Mouse (Mus musculus): ENCODE data around the gene Bcl2l12. TPM values are rescaled to one million over a fixed set of nuclear protein-coding genes. Genes with fewer than 3 reads are reported as not detected.
A peak's percentile ranks its signal among the peaks of the same experiment; 100 is the strongest.
"Not testable (repeated sequence)": the region's sequence is repeated elsewhere in the genome, so short reads cannot be mapped to it uniquely, and the experiment has no call there.

The Bcl2l12 gene
- polyA plus RNA-seq, 1 experiment from 2014 or later, result 87.0 TPM

DNA sequence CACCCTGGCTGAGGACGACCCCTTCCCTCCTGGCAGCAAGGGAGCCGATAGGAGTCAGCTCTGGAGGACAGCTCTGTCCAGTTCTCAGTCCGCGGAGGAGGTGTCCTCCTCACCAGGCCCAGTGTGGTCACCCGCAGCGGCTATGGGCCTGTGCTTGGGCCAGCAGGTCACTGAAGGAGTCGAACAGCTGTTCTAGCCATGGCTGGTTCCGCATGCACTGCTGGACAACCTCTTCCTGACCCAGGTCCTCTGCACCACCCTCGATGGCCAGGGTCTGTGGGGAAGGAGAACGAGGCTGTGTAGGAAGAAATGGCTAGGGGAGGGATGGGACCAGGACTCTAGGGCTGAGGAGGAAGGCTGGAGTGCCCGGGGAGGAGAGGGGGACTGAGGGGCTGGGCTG is 29.8 kb upstream of the Bcl2l12 start:
- 95% methylated on average over 11 of the region's 11 CpGs for WGBS
- DNase-seq (ENCODE audit: low spot score), result no peak
- peaks cover 15% of the 10 kb centered on the region for H3K4me1 ChIP-seq
- no peaks in the 10 kb centered on the region for H3K9me3 ChIP-seq
- H3K4me3 ChIP-seq, result no peak overlapping the region
- H3K27ac ChIP-seq (replicated peaks), result no peak overlapping the region
- H3K36me3 ChIP-seq (replicated peaks), result peaks cover 73% of the 10 kb centered on the region
- no peaks in the 10 kb centered on the region for H3K27me3 ChIP-seq (replicated peaks; ENCODE audit: low read depth, poor library complexity, severe bottlenecking)

DNA sequence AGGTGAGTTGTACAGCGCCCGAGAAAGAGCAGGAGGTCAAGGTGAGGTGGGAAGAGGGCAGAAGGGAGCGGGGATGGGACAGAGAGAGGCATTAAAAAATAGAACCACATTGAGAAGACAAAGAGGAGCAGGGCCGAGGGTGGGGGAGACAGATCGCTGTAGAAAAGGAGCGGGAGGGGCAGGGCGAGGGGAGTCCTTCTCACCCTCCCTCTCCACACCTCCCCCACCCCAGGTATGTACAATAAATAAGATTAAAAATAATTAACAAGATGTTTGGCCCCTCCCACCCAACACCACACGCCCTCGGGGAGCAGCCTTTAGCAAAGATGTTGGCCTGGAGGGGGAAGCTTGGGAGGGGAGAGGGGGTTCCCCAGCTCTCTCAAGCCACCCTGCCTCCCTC is 29.2 kb upstream of the Bcl2l12 start:
- peaks cover 67% of the 10 kb centered on the region for H3K36me3 ChIP-seq (replicated peaks)
- WGBS, result 93% methylated on average over 9 of the region's 9 CpGs
- no peaks in the 10 kb centered on the region for H3K9me3 ChIP-seq
- no peak overlapping the region for H3K4me3 ChIP-seq
- no peak for DNase-seq (ENCODE audit: low spot score)
- H3K27ac ChIP-seq (replicated peaks), result no peak overlapping the region
- no peaks in the 10 kb centered on the region for H3K27me3 ChIP-seq (replicated peaks; ENCODE audit: low read depth, poor library complexity, severe bottlenecking)
- peaks cover 15% of the 10 kb centered on the region for H3K4me1 ChIP-seq

DNA sequence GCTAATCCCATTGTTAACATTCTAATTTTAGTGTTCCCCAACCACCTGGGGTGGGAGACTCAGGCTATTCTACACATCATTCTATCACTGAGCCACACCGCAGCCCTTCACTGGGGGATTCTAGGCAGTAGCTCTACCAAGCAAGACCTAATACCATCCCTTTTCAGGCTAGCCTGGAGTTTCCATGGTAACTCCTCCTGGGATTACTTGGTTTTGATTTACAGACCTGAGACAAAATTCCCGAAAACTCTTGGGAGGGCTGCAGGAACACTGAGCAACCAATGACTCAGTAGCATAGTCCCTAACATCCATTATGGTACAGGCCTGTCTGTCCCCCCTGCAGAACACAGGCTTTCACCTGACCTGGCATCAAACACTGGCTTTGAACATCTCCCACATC is 27.7 kb upstream of the Bcl2l12 start:
- Histone ChIP-seq H3K4me1 (peaks cover 16% of the 10 kb centered on the region), H3K36me3 (replicated peaks) (peaks cover 52% of the 10 kb centered on the region), H3K27me3 (replicated peaks; ENCODE audit: low read depth, poor library complexity, severe bottlenecking) (no peaks in the 10 kb centered on the region), H3K9me3 (no peaks in the 10 kb centered on the region), H3K27ac (replicated peaks) (no peak overlapping the region), H3K4me3 (no peak overlapping the region)
- no peak for DNase-seq (ENCODE audit: low spot score)
- WGBS, result 66% methylated on average over 2 of the region's 2 CpGs

DNA sequence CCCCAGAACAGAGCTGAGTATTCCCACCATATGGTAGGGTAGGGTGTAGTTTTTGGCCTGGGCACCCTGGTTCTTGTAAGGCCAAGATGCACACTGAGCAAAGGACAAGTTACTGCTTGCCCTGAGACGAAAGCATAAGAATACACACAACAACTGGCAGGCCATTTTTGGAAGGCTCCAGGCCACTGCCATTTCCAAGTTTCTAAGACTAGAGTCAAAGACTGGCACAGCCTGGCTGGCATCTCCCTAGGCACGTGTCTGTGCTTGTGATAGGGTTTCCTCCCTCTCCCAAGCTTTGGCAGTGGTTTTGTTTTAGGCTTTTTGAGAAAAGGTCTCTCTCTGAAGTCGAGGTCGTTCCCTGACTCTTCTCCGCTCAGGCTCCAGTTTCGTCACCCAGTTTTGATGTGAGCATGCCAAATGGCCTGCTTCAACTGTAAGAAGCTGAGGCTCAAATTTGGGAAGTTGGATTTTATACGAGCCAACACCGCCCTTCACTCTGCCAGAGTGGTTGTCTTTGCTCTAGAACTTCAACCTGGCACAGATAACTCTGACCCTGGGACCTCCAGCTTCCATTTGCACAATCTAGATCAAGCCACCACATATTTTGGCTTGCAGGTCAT is 27.2 kb upstream of the Bcl2l12 start:
- 80% methylated on average over 8 of the region's 8 CpGs for WGBS
- H3K36me3 ChIP-seq (replicated peaks), result peaks cover 46% of the 10 kb centered on the region
- H3K4me3 ChIP-seq, result peak overlapping the region; percentile 8; the same call in 1 of the 2 replicates
- peaks cover 20% of the 10 kb centered on the region for H3K4me1 ChIP-seq
- no peaks in the 10 kb centered on the region for H3K9me3 ChIP-seq
- H3K27me3 ChIP-seq (replicated peaks; ENCODE audit: low read depth, poor library complexity, severe bottlenecking), result 0 out of 2 replicates have a peak, but pooled peaks cover 2% of the 10 kb centered on the region
- no peak for DNase-seq (ENCODE audit: low spot score)
- H3K27ac ChIP-seq (replicated peaks), result 0 out of 2 replicates have a peak overlapping the region, but pooled peaks have one; percentile 24

DNA sequence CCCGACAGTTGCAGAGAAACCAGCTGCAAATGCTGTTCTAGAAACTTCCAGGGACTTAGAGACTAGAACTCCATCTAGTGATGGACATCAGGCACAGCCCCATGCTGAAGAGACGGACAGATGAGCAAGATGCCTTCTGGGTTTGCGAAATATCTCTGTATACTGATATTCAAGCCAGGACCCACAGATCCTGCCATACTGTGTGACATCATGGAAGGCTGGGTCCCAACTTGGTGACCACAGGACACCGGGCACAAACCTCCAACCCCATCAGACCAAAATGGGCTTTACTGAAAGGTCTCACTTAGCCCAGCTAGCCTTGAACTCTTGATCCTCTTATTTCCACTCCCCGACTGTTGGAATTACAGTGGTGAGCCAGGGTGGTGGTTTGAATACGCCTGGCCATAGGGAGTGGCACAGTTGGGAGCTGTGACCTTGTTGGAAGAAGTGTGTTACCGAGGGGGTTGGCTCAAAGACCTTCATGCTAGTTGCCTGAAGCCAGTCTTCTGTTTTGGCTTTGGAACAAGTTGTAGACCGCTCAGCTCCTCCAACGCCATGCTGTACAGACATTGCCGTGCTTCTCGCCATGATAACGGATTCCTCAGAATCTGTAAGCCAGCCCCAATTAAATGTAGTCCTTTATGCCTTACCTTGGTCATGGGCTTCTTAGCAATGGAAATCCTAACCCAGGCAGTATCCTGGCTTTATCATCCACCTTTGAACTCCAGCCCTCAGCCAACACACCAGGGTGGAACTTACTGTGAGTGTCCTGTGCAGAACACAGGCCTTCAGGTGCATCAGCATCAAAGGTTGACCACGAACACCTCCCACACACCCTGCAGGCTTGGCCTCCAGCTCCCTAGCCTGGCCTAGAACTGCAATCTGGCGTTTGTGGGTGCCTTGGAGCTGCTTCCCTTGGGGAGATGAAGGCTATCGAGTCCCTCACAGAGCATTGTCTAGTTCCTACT is 26.1 kb upstream of the Bcl2l12 start:
- Histone ChIP-seq H3K4me3 (no peak overlapping the region), H3K27me3 (replicated peaks; ENCODE audit: low read depth, poor library complexity, severe bottlenecking) (peaks cover 7% of the 10 kb centered on the region; the same call in 1 of the 2 replicates), H3K36me3 (replicated peaks) (peaks cover 35% of the 10 kb centered on the region), H3K4me1 (peaks cover 26% of the 10 kb centered on the region), H3K27ac (replicated peaks) (no peak overlapping the region), H3K9me3 (no peaks in the 10 kb centered on the region)
- whole genome bisulfite sequencing, result 88% methylated on average over 15 of the region's 15 CpGs
- DNase-seq (ENCODE audit: low spot score), result no peak

DNA sequence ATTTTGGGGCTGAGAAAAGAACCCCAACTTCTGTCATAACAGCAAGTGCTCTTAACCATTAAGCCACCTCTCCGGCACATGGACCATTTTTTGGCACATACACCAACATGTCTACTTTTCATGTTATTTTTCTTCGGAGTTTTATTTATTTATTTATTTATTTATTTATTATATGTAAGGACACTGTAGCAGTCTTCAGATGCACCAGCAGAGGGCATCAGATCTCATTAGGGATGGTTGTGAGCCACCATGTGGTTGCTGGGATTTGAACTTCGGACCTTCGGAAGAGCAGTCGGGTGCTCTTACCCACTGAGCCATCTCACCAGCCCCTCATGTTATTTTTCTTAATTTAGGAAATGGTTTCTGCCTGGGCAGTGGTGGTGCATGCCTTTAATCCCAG is 25.2 kb upstream of the Bcl2l12 start:
- not testable (repeated sequence) for DNase-seq (ENCODE audit: low spot score); H3K27ac ChIP-seq (replicated peaks); H3K9me3 ChIP-seq; H3K4me3 ChIP-seq
- H3K27me3 ChIP-seq (replicated peaks; ENCODE audit: low read depth, poor library complexity, severe bottlenecking), result peaks cover 14% of the 10 kb centered on the region; the same call in 1 of the 2 replicates
- peaks cover 35% of the 10 kb centered on the region for H3K4me1 ChIP-seq
- 82% methylated on average over 5 of the region's 5 CpGs for WGBS
- peaks cover 26% of the 10 kb centered on the region for H3K36me3 ChIP-seq (replicated peaks)

DNA sequence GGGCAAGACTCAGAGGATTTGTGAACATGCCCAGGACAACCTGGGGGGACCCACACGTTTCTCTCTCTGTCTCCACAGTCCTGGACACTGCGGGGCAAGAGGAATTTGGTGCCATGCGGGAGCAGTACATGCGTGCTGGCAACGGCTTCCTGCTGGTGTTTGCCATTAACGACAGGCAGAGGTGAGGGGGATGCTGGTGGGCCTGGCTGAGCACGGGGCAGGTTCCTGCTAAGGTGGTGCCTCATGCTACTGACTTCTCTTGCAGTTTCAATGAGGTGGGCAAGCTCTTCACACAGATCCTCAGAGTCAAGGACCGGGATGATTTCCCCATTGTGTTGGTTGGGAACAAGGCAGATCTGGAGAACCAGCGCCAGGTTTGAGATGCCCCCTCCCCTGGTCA is 21.7 kb upstream of the Bcl2l12 start:
- DNase-seq (ENCODE audit: low spot score), result no peak
- 78% methylated on average over 9 of the region's 9 CpGs for WGBS
- no peak overlapping the region for H3K27ac ChIP-seq (replicated peaks)
- H3K4me3 ChIP-seq, result 0 out of 2 replicates have a peak overlapping the region, but pooled peaks have one; percentile 5
- H3K36me3 ChIP-seq (replicated peaks), result no peaks in the 10 kb centered on the region
- no peaks in the 10 kb centered on the region for H3K9me3 ChIP-seq
- H3K27me3 ChIP-seq (replicated peaks; ENCODE audit: low read depth, poor library complexity, severe bottlenecking), result peaks cover 18% of the 10 kb centered on the region; the same call in 1 of the 2 replicates
- peaks cover 40% of the 10 kb centered on the region for H3K4me1 ChIP-seq

DNA sequence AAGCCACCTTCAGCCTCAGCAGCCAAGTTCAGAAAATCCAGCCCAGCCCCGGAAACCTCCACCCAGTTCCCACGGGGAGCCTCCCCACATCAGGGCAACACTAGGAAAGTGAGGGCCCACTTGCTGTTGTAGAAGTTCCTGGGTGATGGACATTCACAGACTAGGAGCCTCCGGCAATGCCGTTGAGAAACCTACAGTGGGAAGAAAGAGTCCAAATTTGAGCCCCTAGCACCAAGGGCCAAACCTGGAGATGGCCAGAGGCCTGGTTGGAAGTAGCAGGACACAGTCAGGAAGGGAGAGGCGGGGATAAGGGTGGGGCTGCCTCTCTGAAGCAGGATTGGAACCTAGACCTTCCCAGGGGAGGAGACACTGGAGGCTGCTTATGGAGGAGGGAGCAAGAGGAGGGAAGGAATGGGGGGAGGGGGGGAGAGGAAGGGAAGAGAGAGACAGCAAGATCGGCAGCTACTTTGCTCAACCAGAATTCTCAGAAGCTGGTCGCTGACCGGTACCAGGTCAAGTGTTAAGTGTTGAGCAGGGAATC is 20.6 kb upstream of the Bcl2l12 start:
- Histone ChIP-seq H3K4me3 (peak overlapping the region; percentile 98), H3K4me1 (peaks cover 50% of the 10 kb centered on the region), H3K36me3 (replicated peaks) (peaks cover 3% of the 10 kb centered on the region), H3K9me3 (no peaks in the 10 kb centered on the region), H3K27ac (replicated peaks) (no peak overlapping the region), H3K27me3 (replicated peaks; ENCODE audit: low read depth, poor library complexity, severe bottlenecking) (peaks cover 18% of the 10 kb centered on the region; the same call in 1 of the 2 replicates)
- no peak for DNase-seq (ENCODE audit: low spot score)
- 31% methylated on average over 8 of the region's 8 CpGs for WGBS

DNA sequence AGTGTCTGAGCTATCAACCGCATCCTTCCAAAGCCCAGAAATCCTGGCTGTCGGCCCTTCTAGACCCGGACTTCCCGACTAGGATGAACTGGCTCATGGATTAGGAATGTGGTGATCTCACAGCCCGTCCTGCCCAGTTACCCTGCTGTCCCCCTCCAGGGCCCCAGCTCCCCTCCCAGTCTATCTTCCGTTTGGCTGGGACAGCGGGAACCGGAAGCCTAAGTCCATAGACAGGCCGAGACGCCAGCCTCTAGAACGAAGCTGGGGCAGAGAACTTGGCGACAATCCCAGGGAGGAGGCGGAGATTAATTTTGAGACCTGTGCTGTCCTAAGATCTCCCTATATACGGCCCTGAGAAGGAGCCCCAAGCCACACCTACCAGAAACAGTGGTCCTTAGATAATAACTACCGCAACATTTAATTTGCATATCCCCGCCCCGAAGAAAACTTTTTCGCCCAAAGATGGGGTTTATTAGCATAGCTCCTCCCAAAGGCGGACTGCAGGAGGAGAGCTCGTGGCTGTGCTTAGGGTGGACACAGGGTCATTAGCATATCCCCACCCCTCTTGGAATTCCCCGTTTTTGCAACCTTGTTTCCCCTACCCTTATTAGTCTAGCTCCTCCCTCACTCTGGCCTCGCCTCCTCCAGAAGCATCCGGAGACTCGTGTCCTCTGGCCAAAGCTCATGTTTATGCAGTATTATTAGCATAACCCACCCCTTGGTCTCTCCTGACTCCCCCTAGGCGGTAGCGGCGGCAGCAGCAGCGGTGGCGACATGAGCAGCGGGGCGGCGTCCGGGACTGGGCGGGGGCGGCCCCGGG is 18.9 kb upstream of the Bcl2l12 start, which contains the start of gene Rras:
Gene Rras (plus strand): TSS at position 720 of the 820 bp plus-strand sequence.
- peak within 1 kb of the TSS; percentile 98 for H3K4me3 ChIP-seq
- DNase-seq (ENCODE audit: low spot score), result peak; percentile 92
- under 1% methylated on average over 36 of the region's 36 CpGs for WGBS
- peak within 1 kb of the TSS; percentile 96 for H3K27ac ChIP-seq (replicated peaks)
- peaks cover 51% of the 10 kb centered on the region for H3K4me1 ChIP-seq
- no peaks in the 10 kb centered on the region for H3K9me3 ChIP-seq
- peaks cover 18% of the 10 kb centered on the region; the same call in 1 of the 2 replicates for H3K27me3 ChIP-seq (replicated peaks; ENCODE audit: low read depth, poor library complexity, severe bottlenecking)
- H3K36me3 ChIP-seq (replicated peaks), result peaks cover 20% of the 10 kb centered on the region

DNA sequence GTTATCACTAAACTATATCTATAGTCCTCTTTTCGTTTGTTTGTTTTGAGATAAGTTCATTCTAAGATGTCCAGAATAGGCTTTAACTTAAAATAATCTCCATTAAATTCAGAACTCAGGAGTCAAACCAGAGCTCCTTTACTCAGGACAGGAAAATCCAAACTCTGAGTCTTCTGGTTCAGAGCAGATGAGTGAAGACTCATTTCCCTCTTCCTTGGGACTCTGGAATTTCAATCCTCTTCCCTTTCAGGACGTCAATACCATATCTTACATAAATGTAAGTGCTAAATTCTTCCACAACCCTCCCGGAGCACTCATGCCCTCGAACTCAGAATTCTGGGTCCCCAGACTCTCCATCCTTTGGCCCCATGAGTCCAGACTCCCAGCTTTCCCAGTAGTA is 18.2 kb upstream of the Bcl2l12 start:
- Histone ChIP-seq H3K4me1 (peaks cover 51% of the 10 kb centered on the region), H3K4me3 (peak overlapping the region; percentile 98), H3K27me3 (replicated peaks; ENCODE audit: low read depth, poor library complexity, severe bottlenecking) (peaks cover 18% of the 10 kb centered on the region; the same call in 1 of the 2 replicates), H3K27ac (replicated peaks) (peak overlapping the region; percentile 96), H3K9me3 (no peaks in the 10 kb centered on the region), H3K36me3 (replicated peaks) (peaks cover 27% of the 10 kb centered on the region)
- DNase-seq (ENCODE audit: low spot score), result no peak
- 2% methylated on average over 4 of the region's 4 CpGs for WGBS

DNA sequence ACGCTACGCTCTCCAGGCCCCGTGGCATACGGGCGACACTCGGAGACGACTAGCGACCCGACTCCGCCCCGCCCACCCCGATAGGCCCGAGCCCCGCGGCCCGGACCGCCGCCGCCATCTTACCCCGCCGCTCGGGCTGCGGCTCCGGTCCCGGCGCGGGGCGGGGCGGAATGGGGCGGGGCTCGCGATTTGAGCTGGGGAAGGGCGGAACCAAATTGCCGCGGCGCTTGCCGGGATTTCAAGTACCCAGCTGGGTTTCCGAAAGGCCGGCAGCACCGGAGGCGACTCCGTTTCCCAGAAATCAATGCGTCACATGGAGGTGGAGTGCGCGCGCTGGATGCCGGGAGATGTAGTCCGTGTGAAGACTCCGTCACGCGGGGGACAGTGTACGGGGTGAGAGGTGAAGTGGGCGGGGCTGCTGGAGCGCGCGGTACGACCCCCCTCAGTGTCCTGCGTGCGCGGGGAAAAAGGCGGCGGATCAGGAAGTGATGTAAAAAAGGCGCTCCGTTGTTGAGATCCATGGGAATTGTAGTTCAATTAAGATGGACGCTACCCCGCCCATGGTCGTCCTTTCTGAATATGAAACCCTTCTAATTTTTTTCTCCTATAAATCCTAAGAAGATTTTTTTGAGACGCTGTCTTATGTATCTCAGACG is 17.6 kb upstream of the Bcl2l12 start, which contains the start of gene Scaf1:
Gene Scaf1 (minus strand): TSS at position 407 of the 656 bp plus-strand sequence.
- peak; percentile 100 for DNase-seq (ENCODE audit: low spot score)
- Histone ChIP-seq H3K9me3 (no peaks in the 10 kb centered on the region), H3K36me3 (replicated peaks) (peaks cover 33% of the 10 kb centered on the region), H3K4me3 (peak within 1 kb of the TSS; percentile 98), H3K27me3 (replicated peaks; ENCODE audit: low read depth, poor library complexity, severe bottlenecking) (peaks cover 18% of the 10 kb centered on the region; the same call in 1 of the 2 replicates), H3K27ac (replicated peaks) (peak within 1 kb of the TSS; percentile 96), H3K4me1 (peaks cover 49% of the 10 kb centered on the region)
- under 1% methylated on average over 69 of the region's 69 CpGs for WGBS
